Mouse (Mus musculus) gastrocnemius, adult 8-10 months (tissue): ENCODE results near the gene Casq2. TPM values are rescaled to one million over a fixed set of nuclear protein-coding genes. Genes with fewer than 3 reads are reported as not detected.

Experiments
- DNase-seq, 2 experiments: peaks; one replicate each; pipeline ENCODE4 v3.0.0; 2022; ENCODE audit warnings: low spot score in 2 of 2
- total RNA-seq, 4 experiments: library from RNA; stranded (reverse); gene quantifications; 2 replicates each; pipeline ENCODE4 v1.2.4; 2022

Casq2 gene
- total RNA-seq, 4 experiments from 2014 or later: 27.2 to 31.0 (median 28.5) TPM

GRCm38 (mm10) chr3:102135389-102136113 lies 49.3 kb downstream of the Casq2 start:
- DNase-seq: no peak

- DNase-seq: no peak
These were observed 50.9 kb downstream of the Casq2 start for GRCm38 (mm10) chr3:102137158-102137557.

- no peak for DNase-seq
These were observed 52.7 kb downstream of the Casq2 start for GRCm38 (mm10) chr3:102138899-102139298.

GRCm38 (mm10) chr3:102140606-102141005 lies 54.4 kb downstream of the Casq2 start:
- DNase-seq: no peak

- no peak for DNase-seq
These were observed 55.2 kb downstream of the Casq2 start for GRCm38 (mm10) chr3:102141451-102141850.

- DNase-seq: no peak
These were observed 55.7 kb downstream of the Casq2 start for GRCm38 (mm10) chr3:102141893-102142292.

GRCm38 (mm10) chr3:102142947-102143346 lies 56.7 kb downstream of the Casq2 start:
- DNase-seq: no peak

GRCm38 (mm10) chr3:102143536-102143935 lies 57.3 kb downstream of the Casq2 start:
- no peak for DNase-seq

- no peak for DNase-seq
These were observed 58.2 kb downstream of the Casq2 start for GRCm38 (mm10) chr3:102144401-102144800.

- DNase-seq: no peak
These were observed 59.6 kb downstream of the Casq2 start for GRCm38 (mm10) chr3:102145645-102146386.

- DNase-seq: no peak
These were observed 60.2 kb downstream of the Casq2 start for GRCm38 (mm10) chr3:102146428-102146827.

GRCm38 (mm10) chr3:102147189-102147588 lies 61.0 kb downstream of the Casq2 start:
- DNase-seq: no peak

GRCm38 (mm10) chr3:102149941-102150340 lies 63.7 kb downstream of the Casq2 start:
- DNase-seq: no peak

- DNase-seq: no peak
These were observed 65.6 kb downstream of the Casq2 start for GRCm38 (mm10) chr3:102151850-102152249.

- no peak for DNase-seq
These were observed 66.3 kb downstream of the Casq2 start for GRCm38 (mm10) chr3:102152471-102152870.

- DNase-seq: no peak
These were observed 66.7 kb downstream of the Casq2 start for GRCm38 (mm10) chr3:102152872-102153271.

- DNase-seq: no peak
These were observed 67.9 kb downstream of the Casq2 start for GRCm38 (mm10) chr3:102154107-102154506.

GRCm38 (mm10) chr3:102156737-102157136 lies 70.5 kb downstream of the Casq2 start:
- DNase-seq: no peak

GRCm38 (mm10) chr3:102157652-102158051 lies 71.4 kb downstream of the Casq2 start:
- DNase-seq: no peak

- DNase-seq: no peak
These were observed 72.7 kb downstream of the Casq2 start for GRCm38 (mm10) chr3:102158759-102159422.

- peak in 1 of 2 experiments; percentile 20 for DNase-seq
These were observed 73.5 kb downstream of the Casq2 start for GRCm38 (mm10) chr3:102159423-102160325.
